Mouse (Mus musculus): ENCODE results near the gene Pak2.
A peak's percentile ranks its signal among the peaks of the same experiment; 100 is the strongest.
"Not testable (repeated sequence)": the region's sequence is repeated elsewhere in the genome, so short reads cannot be mapped to it uniquely, and the experiment has no call there.

The Pak2 gene

GRCm38 (mm10) chr16:32087629-32088443 is 8.7 kb upstream of the Pak2 start:
- DNase-seq, result peak; percentile 68 to 78

GRCm38 (mm10) chr16:32078408-32078990 is 643 bp downstream of the Pak2 start:
- peak; percentile 26 to 44 for DNase-seq

- no peak for DNase-seq
These were observed 1.3 kb downstream of the Pak2 start for GRCm38 (mm10) chr16:32077648-32078407.

GRCm38 (mm10) chr16:32076406-32076805 is 2.7 kb downstream of the Pak2 start:
- DNase-seq, result no peak

- no peak for DNase-seq
These were observed 3.4 kb downstream of the Pak2 start for GRCm38 (mm10) chr16:32075762-32076161.

- DNase-seq, result not testable (repeated sequence)
These were observed 9.1 kb downstream of the Pak2 start for GRCm38 (mm10) chr16:32070070-32070469.

GRCm38 (mm10) chr16:32068389-32069300 is 10.5 kb downstream of the Pak2 start:
- no peak for DNase-seq

GRCm38 (mm10) chr16:32066899-32067298 is 12.2 kb downstream of the Pak2 start:
- no peak for DNase-seq

- no peak for DNase-seq
These were observed 15.2 kb downstream of the Pak2 start for GRCm38 (mm10) chr16:32063900-32064299.

- no peak for DNase-seq
These were observed 16.9 kb downstream of the Pak2 start for GRCm38 (mm10) chr16:32062226-32062625.

- no peak for DNase-seq
These were observed 19.2 kb downstream of the Pak2 start for GRCm38 (mm10) chr16:32059840-32060523.

GRCm38 (mm10) chr16:32058817-32059216 is 20.3 kb downstream of the Pak2 start:
- no peak for DNase-seq

GRCm38 (mm10) chr16:32042367-32042766 is 36.8 kb downstream of the Pak2 start:
- no peak for DNase-seq

GRCm38 (mm10) chr16:32019678-32020077 is 59.5 kb downstream of the Pak2 start:
- no peak for DNase-seq

GRCm38 (mm10) chr16:32010330-32010729 is 68.8 kb downstream of the Pak2 start:
- DNase-seq, result no peak

- DNase-seq, result peak in 1 of 2 experiments; percentile 18
These were observed 69.2 kb downstream of the Pak2 start for GRCm38 (mm10) chr16:32009913-32010312.

GRCm38 (mm10) chr16:32008529-32009293 is 70.4 kb downstream of the Pak2 start:
- DNase-seq, result no peak

GRCm38 (mm10) chr16:32004731-32005130 is 74.4 kb downstream of the Pak2 start:
- DNase-seq, result no peak

GRCm38 (mm10) chr16:32002509-32003477 is 76.3 kb downstream of the Pak2 start, which contains the start of gene Senp5:
Gene Senp5 (minus strand): TSS chr16:32003287.
- DNase-seq, result peak; percentile 93 to 94

- peak in 1 of 2 experiments; percentile 18 for DNase-seq
These were observed 82.8 kb downstream of the Pak2 start for GRCm38 (mm10) chr16:31996371-31996770.

All from kidney, adult 8-10 months (tissue).